Mouse (Mus musculus) heart, embryonic 12.5 days (tissue): ENCODE data around the gene Nt5c1a. TPM values are rescaled to one million over a fixed set of nuclear protein-coding genes. Genes with fewer than 3 reads are reported as not detected.

Experiments used
- ATAC-seq: fragments of 200-750 bp; cut with Nextera tagmentation; 2 replicates; pipeline ENCODE4 v1.8.0; 2017; ENCODE audit warnings: moderate TSS enrichment, moderate library complexity; ENCODE audit not compliant: insufficient number of reproducible peaks, low FRiP score
- H3K27ac ChIP-seq: fragments of 300-500 bp; sonication (generic); 2 replicates; pipeline ENCODE4 v1.5.1; 2016; ENCODE audit warnings: mild to moderate bottlenecking, moderate library complexity; ENCODE audit not compliant: poor library complexity, severe bottlenecking
- H3K27me3 ChIP-seq: fragments of 300-500 bp; sonication (generic); replicated peaks from 2 replicates; pipeline ENCODE4 v1.6.1; 2016; ENCODE audit warnings: mild to moderate bottlenecking, moderate library complexity
- H3K36me3 ChIP-seq: fragments of 300-500 bp; sonication (generic); 2 replicates; pipeline ENCODE4 v1.6.1; 2016; ENCODE audit warnings: mild to moderate bottlenecking, moderate library complexity
- H3K4me1 ChIP-seq: fragments of 300-500 bp; sonication (generic); replicated peaks from 2 replicates; pipeline ENCODE4 v1.6.1; 2016; ENCODE audit warnings: mild to moderate bottlenecking
- H3K4me2 ChIP-seq: fragments of 300-500 bp; sonication (generic); 2 replicates; pipeline ENCODE4 v1.6.1; 2016; ENCODE audit warnings: mild to moderate bottlenecking, moderate library complexity
- H3K4me3 ChIP-seq: fragments of 300-500 bp; sonication (generic); 2 replicates; pipeline ENCODE4 v1.5.1; 2016; ENCODE audit warnings: mild to moderate bottlenecking
- H3K9ac ChIP-seq: fragments of 300-500 bp; sonication (generic); 2 replicates; pipeline ENCODE4 v1.6.1; 2016; ENCODE audit warnings: mild to moderate bottlenecking, moderate library complexity
- H3K9me3 ChIP-seq: fragments of 300-500 bp; sonication (generic); replicated peaks from 2 replicates; pipeline ENCODE4 v1.6.1; 2016; ENCODE audit warnings: mild to moderate bottlenecking, moderate library complexity
- WGBS: fragments of 180-500 bp; shearing (Covaris S2); methylation state at CpG from one replicate; pipeline ENCODE4 v1.1.7; 2016; 5-methylcytosine and 5-hydroxymethylcytosine counted together
- polyA plus RNA-seq: library from polyadenylated mRNA; unstranded; fragments of >200 nt; fragmentation: Nextera tagmentation; extraction: Ambion mirVana; gene quantifications from 2 replicates; pipeline ENCODE4 v1.2.1, GENCODE M21; 2016

The Nt5c1a gene
- polyA plus RNA-seq, 1 experiment from 2014 or later: 0.92 TPM

GRCm38 (mm10) chr4:123248971-123249567 lies 47.8 kb downstream of the Nt5c1a start:
- H3K4me3 ChIP-seq: no peak overlapping the region
- 66% methylated on average over 7 of the region's 7 CpGs for WGBS
- no peaks in the 10 kb centered on the region for H3K9me3 ChIP-seq
- no peak overlapping the region for H3K4me2 ChIP-seq
- no peaks in the 10 kb centered on the region for H3K27me3 ChIP-seq
- H3K9ac ChIP-seq: no peak overlapping the region
- ATAC-seq: no peak
- H3K27ac ChIP-seq: peak overlapping the region; percentile 43; the same call in 1 of the 2 replicates
- H3K36me3 ChIP-seq: 0 out of 2 replicates have a peak, but pooled peaks cover 2% of the 10 kb centered on the region
- H3K4me1 ChIP-seq: peaks cover 55% of the 10 kb centered on the region

- Histone ChIP-seq H3K9ac (no peak overlapping the region), H3K9me3 (no peaks in the 10 kb centered on the region), H3K4me1 (peaks cover 38% of the 10 kb centered on the region), H3K27me3 (no peaks in the 10 kb centered on the region), H3K4me2 (no peak overlapping the region), H3K27ac (no peak overlapping the region), H3K4me3 (no peak overlapping the region), H3K36me3 (no peaks in the 10 kb centered on the region)
- 71% methylated on average over 5 of the region's 5 CpGs for WGBS
- no peak for ATAC-seq
These were observed 50.9 kb downstream of the Nt5c1a start for GRCm38 (mm10) chr4:123252214-123252613.

GRCm38 (mm10) chr4:123254617-123255016 lies 53.3 kb downstream of the Nt5c1a start:
- Histone ChIP-seq H3K27me3 (no peaks in the 10 kb centered on the region), H3K27ac (no peak overlapping the region), H3K36me3 (no peaks in the 10 kb centered on the region), H3K9ac (no peak overlapping the region), H3K9me3 (no peaks in the 10 kb centered on the region), H3K4me1 (peaks cover 18% of the 10 kb centered on the region), H3K4me3 (no peak overlapping the region), H3K4me2 (no peak overlapping the region)
- no peak for ATAC-seq
- 21% methylated on average over 5 of the region's 5 CpGs for WGBS

- WGBS: 29% methylated on average over 8 of the region's 8 CpGs
- 0 out of 2 replicates have a peak overlapping the region, but pooled peaks have one; percentile 44 for H3K9ac ChIP-seq
- H3K27ac ChIP-seq: no peak overlapping the region
- peak; percentile 50; the same call in 1 of the 2 replicates for ATAC-seq
- H3K4me3 ChIP-seq: no peak overlapping the region
- peaks cover 16% of the 10 kb centered on the region for H3K4me1 ChIP-seq
- no peaks in the 10 kb centered on the region for H3K9me3 ChIP-seq
- no peaks in the 10 kb centered on the region for H3K27me3 ChIP-seq
- peak overlapping the region; percentile 21; the same call in 1 of the 2 replicates for H3K4me2 ChIP-seq
- no peaks in the 10 kb centered on the region for H3K36me3 ChIP-seq
These were observed 58.9 kb downstream of the Nt5c1a start for GRCm38 (mm10) chr4:123260071-123260746.

GRCm38 (mm10) chr4:123261721-123262401 lies 60.6 kb downstream of the Nt5c1a start, which contains the start of gene Pabpc4:
Gene Pabpc4, plus strand, starts transcription at chr4:123262351.
- Histone ChIP-seq H3K9me3 (no peaks in the 10 kb centered on the region), H3K27ac (no peak within 1 kb of the TSS), H3K27me3 (no peaks in the 10 kb centered on the region), H3K4me1 (peaks cover 16% of the 10 kb centered on the region), H3K4me2 (no peak within 1 kb of the TSS), H3K4me3 (no peak within 1 kb of the TSS), H3K36me3 (no peaks in the 10 kb centered on the region), H3K9ac (no peak within 1 kb of the TSS)
- WGBS: 54% methylated on average over 5 of the region's 5 CpGs
- no peak for ATAC-seq

Other genes starting within 250 kb of the Nt5c1a start
- 1.1 and 1.8 TPM in 2 replicates for gene Mfsd2a, start 240.3 kb upstream of the Nt5c1a start, polyA plus RNA-seq
- gene Mycl, start 205.9 kb upstream of the Nt5c1a start, polyA plus RNA-seq: 0.74 and 1.2 TPM in 2 replicates
- gene Trit1, start 184.9 kb upstream of the Nt5c1a start, polyA plus RNA-seq: 13.4 and 14.3 TPM in 2 replicates
- gene Bmp8b, start 96.3 kb upstream of the Nt5c1a start, polyA plus RNA-seq: 0.17 TPM in 1 of 2 replicates, not detected in the other
- not detected in 2 replicates for gene Oxct2b, start 85.2 kb upstream of the Nt5c1a start, polyA plus RNA-seq
- 54.0 and 59.3 TPM in 2 replicates for gene Ppie, start 61.6 kb upstream of the Nt5c1a start, polyA plus RNA-seq
- gene Hpcal4, start 18.3 kb upstream of the Nt5c1a start, polyA plus RNA-seq: 1.6 TPM in 2 replicates
- 6.8 and 7.3 TPM in 2 replicates for gene Heyl, start 32.1 kb downstream of the Nt5c1a start, polyA plus RNA-seq
- 62.7 and 63.0 TPM in 2 replicates for gene Pabpc4, start 60.8 kb downstream of the Nt5c1a start, polyA plus RNA-seq
- not detected in 2 replicates for gene Oxct2a, start 122.1 kb downstream of the Nt5c1a start, polyA plus RNA-seq
- gene Bmp8a, start 141.7 kb downstream of the Nt5c1a start, polyA plus RNA-seq: 0.14 and 0.31 TPM in 2 replicates